Mouse (Mus musculus) MEL (cell line): ENCODE data around the gene Nr2f1. TPM values are rescaled to one million over a fixed set of nuclear protein-coding genes. Genes with fewer than 3 reads are reported as not detected.

ENCODE experiments used
- DNase-seq: peaks from one replicate; pipeline ENCODE4 v3.0.0; 2011; ENCODE audit warnings: low read depth, low spot score
- H3K27ac ChIP-seq: 2 replicates; pipeline ENCODE4 v1.5.1; 2012; ENCODE audit warnings: low read depth, mild to moderate bottlenecking, control low read depth, low read length, moderate library complexity; ENCODE audit not compliant: control insufficient read depth
- H3K27me3 ChIP-seq, 2 experiments: fragments of 150-350 bp in 1 of 2; sonication (generic) in 1 of 2; 2 replicates each; pipeline ENCODE4 v1.6.1; 2012; ENCODE audit warnings: low read length in 2 of 2, mild to moderate bottlenecking in 2 of 2, improper control_type of control experiment in 1 of 2, moderate library complexity in 1 of 2; ENCODE audit not compliant: insufficient read depth in 2 of 2, control insufficient read depth in 1 of 2
- H3K36me3 ChIP-seq, 2 experiments: 2 replicates each; pipeline ENCODE4 v1.6.1; 2012 to 2014; ENCODE audit warnings: low read length in 2 of 2, improper control_type of control experiment in 1 of 2, inconsistent platforms in 1 of 2, mild to moderate bottlenecking in 1 of 2; ENCODE audit not compliant: insufficient read depth in 2 of 2, control insufficient read depth in 1 of 2
- H3K4me1 ChIP-seq, 2 experiments: fragments of 150-350 bp in 1 of 2; sonication (generic) in 1 of 2; 2 replicates each; pipeline ENCODE4 v1.6.1; 2012; ENCODE audit warnings: low read length in 2 of 2, improper control_type of control experiment in 1 of 2, mild to moderate bottlenecking in 1 of 2; ENCODE audit not compliant: insufficient read depth in 2 of 2, control insufficient read depth in 1 of 2
- H3K4me3 ChIP-seq, 2 experiments: fragments of 150-350 bp in 1 of 2; sonication (generic) in 1 of 2; 2 replicates each; pipeline ENCODE4 v1.5.1; 2012; ENCODE audit warnings: low read depth in 2 of 2, low read length in 2 of 2, mild to moderate bottlenecking in 2 of 2, moderate library complexity in 2 of 2, control low read depth in 1 of 2, improper control_type of control experiment in 1 of 2; ENCODE audit not compliant: control insufficient read depth in 1 of 2, insufficient read depth in 1 of 2
- H3K79me2 ChIP-seq: 2 replicates; pipeline ENCODE4 v1.6.1; 2012; ENCODE audit warnings: mild to moderate bottlenecking, low read length, moderate library complexity; ENCODE audit not compliant: control insufficient read depth, poor library complexity, insufficient read depth
- H3K9ac ChIP-seq: 2 replicates; pipeline ENCODE4 v1.6.1; 2012; ENCODE audit warnings: low read depth, mild to moderate bottlenecking, control low read depth, low read length, moderate library complexity; ENCODE audit not compliant: control insufficient read depth, poor library complexity, severe bottlenecking
- H3K9me3 ChIP-seq: fragments of 150-350 bp; sonication (generic); replicated peaks from 2 replicates; pipeline ENCODE4 v1.6.1; 2012; ENCODE audit warnings: mild to moderate bottlenecking, low read length, improper control_type of control experiment, moderate library complexity; ENCODE audit not compliant: insufficient read depth
- CHD2 ChIP-seq: IDR thresholded peaks from 2 replicates; pipeline ENCODE4 v1.6.1; 2011; ENCODE audit warnings: low read length, improper control_type of control experiment
- CTCF ChIP-seq, 3 experiments: IDR thresholded peaks in 2 of 3; conservative IDR thresholded peaks in 1 of 3; 2 replicates each; pipeline ENCODE4 v1.5.1; 2011 to 2012; ENCODE audit warnings: low read length in 3 of 3, low read depth in 2 of 3, mild to moderate bottlenecking in 2 of 3, improper control_type of control experiment in 1 of 3, inconsistent platforms in 1 of 3, mixed read lengths in 1 of 3, moderate library complexity in 1 of 3; ENCODE audit not compliant: control insufficient read depth in 1 of 3, insufficient read depth in 1 of 3, poor library complexity in 1 of 3, severe bottlenecking in 1 of 3
- EP300 ChIP-seq, 2 experiments: IDR thresholded peaks; 2 replicates each; pipeline ENCODE4 v1.6.1; 2011; ENCODE audit warnings: improper control_type of control experiment in 2 of 2, low read length in 2 of 2, low read depth in 1 of 2, mild to moderate bottlenecking in 1 of 2
- JUND ChIP-seq: IDR thresholded peaks from 2 replicates; pipeline ENCODE4 v1.6.1; 2011; ENCODE audit warnings: low read depth, mild to moderate bottlenecking, improper control_type of control experiment, low read length
- KAT2A ChIP-seq: conservative IDR thresholded peaks from 2 replicates; pipeline ENCODE4 v1.6.1; 2012; ENCODE audit warnings: low read depth, low read length, improper control_type of control experiment, inconsistent platforms
- MEF2A ChIP-seq: IDR thresholded peaks from 2 replicates; pipeline ENCODE4 v1.6.1; 2014; ENCODE audit warnings: low read depth, mild to moderate bottlenecking, inconsistent platforms, low read length, improper control_type of control experiment; ENCODE audit not compliant: poor library complexity, insufficient replicate concordance, severe bottlenecking; ENCODE audit errors: extremely low read depth
- MXI1 ChIP-seq: IDR thresholded peaks from 2 replicates; pipeline ENCODE4 v1.6.1; 2011; ENCODE audit warnings: mild to moderate bottlenecking, low read depth, low read length, improper control_type of control experiment
- MYB ChIP-seq: IDR thresholded peaks from 2 replicates; pipeline ENCODE4 v1.6.1; 2011; ENCODE audit warnings: mild to moderate bottlenecking, low read depth, low read length, improper control_type of control experiment
- NELFE ChIP-seq: IDR thresholded peaks from 2 replicates; pipeline ENCODE4 v1.6.1; 2011; ENCODE audit warnings: low read depth, low read length, improper control_type of control experiment
- NRF1 ChIP-seq: IDR thresholded peaks from 2 replicates; pipeline ENCODE4 v1.6.1; 2014; ENCODE audit warnings: low read depth, mild to moderate bottlenecking, inconsistent platforms, low read length, improper control_type of control experiment, moderate library complexity; ENCODE audit not compliant: poor library complexity, insufficient read depth, severe bottlenecking
- POLR2A ChIP-seq, 2 experiments: IDR thresholded peaks; 2 replicates each; pipeline ENCODE4 v1.6.1; 2011 to 2012; ENCODE audit warnings: low read length in 2 of 2, mild to moderate bottlenecking in 2 of 2, control low read depth in 1 of 2, improper control_type of control experiment in 1 of 2, low read depth in 1 of 2, moderate library complexity in 1 of 2; ENCODE audit not compliant: control insufficient read depth in 1 of 2, insufficient read depth in 1 of 2, poor library complexity in 1 of 2
- POLR2AphosphoS5 ChIP-seq: IDR thresholded peaks from 2 replicates; pipeline ENCODE4 v1.6.1; 2012; ENCODE audit warnings: low read depth, borderline replicate concordance, mild to moderate bottlenecking, inconsistent platforms, low read length, moderate library complexity, mixed read lengths
- RCOR1 ChIP-seq: IDR thresholded peaks from 2 replicates; pipeline ENCODE4 v1.6.1; 2012; ENCODE audit warnings: low read depth, mild to moderate bottlenecking, inconsistent platforms, low read length, improper control_type of control experiment
- SMC3 ChIP-seq: IDR thresholded peaks from 2 replicates; pipeline ENCODE4 v1.6.1; 2011; ENCODE audit warnings: low read depth, low read length, improper control_type of control experiment
- TAL1 ChIP-seq: IDR thresholded peaks from 2 replicates; pipeline ENCODE4 v1.6.1; 2012; ENCODE audit warnings: mild to moderate bottlenecking, inconsistent platforms, low read length, moderate library complexity, mixed read lengths
- TBP ChIP-seq: IDR thresholded peaks from 2 replicates; pipeline ENCODE4 v1.8.0; 2011; ENCODE audit warnings: low read depth, low read length, improper control_type of control experiment
- TCF12 ChIP-seq: IDR thresholded peaks from 2 replicates; pipeline ENCODE4 v1.6.1; 2014; ENCODE audit warnings: low read depth, mild to moderate bottlenecking, inconsistent platforms, low read length, improper control_type of control experiment, moderate library complexity
- USF2 ChIP-seq, 2 experiments: IDR thresholded peaks; 2 replicates each; pipeline ENCODE4 v1.6.1; 2011 to 2012; ENCODE audit warnings: improper control_type of control experiment in 2 of 2, low read length in 2 of 2, borderline replicate concordance in 1 of 2, inconsistent platforms in 1 of 2, low read depth in 1 of 2, mild to moderate bottlenecking in 1 of 2; ENCODE audit not compliant: insufficient read depth in 1 of 2
- ZC3H11A ChIP-seq: IDR thresholded peaks from 2 replicates; pipeline ENCODE4 v1.6.1; 2012; ENCODE audit warnings: low read depth, mild to moderate bottlenecking, inconsistent platforms, low read length, improper control_type of control experiment
- ZMIZ1 ChIP-seq: IDR thresholded peaks from 2 replicates; pipeline ENCODE4 v1.6.1; 2012; ENCODE audit warnings: low read depth, mild to moderate bottlenecking, inconsistent platforms, low read length, improper control_type of control experiment, moderate library complexity
- polyA plus RNA-seq, 2 experiments: library from polyadenylated mRNA; stranded (reverse) in 1 of 2; unstranded in 1 of 2; fragments of >175 nt in 1 of 2; fragments of >200 nt in 1 of 2; gene quantifications; 2 replicates each; pipeline versions ENCODE4 v1.2.1 to v1.2.4; 2012; ENCODE audit warnings: low replicate concordance in 2 of 2, low read depth in 1 of 2; ENCODE audit not compliant: insufficient read length in 2 of 2, insufficient read depth in 1 of 2, missing spikeins in 1 of 2
- total RNA-seq: library from RNA; depleted of rRNA; stranded (reverse); fragments of 300-350 nt; gene quantifications from 2 replicates; pipeline ENCODE4 v1.2.3, GENCODE M21; 2012

Nr2f1 gene
- total and polyA plus RNA-seq, 3 experiments, result 9.9 to 27.1 TPM; not detected in 1

- Histone ChIP-seq H3K4me1 (no peaks in the 10 kb centered on the region; a peak in 1 of 4 replicates), H3K79me2 (peaks cover 16% of the 10 kb centered on the region), H3K36me3 (peaks cover 0 to 2% of the 10 kb centered on the region in 2 experiments; a peak in 1 of 4 replicates)
- TF ChIP-seq TCF12 (no peak), NELFE (no peak), KAT2A (no peak), RCOR1 (no peak), POLR2AphosphoS5 (no peak), ZMIZ1 (no peak), SMC3 (no peak), TAL1 (no peak), JUND (no peak), ZC3H11A (no peak), POLR2A (IDR thresholded peaks at IDR 0.05; ENCODE audit: control insufficient read depth in 1 of 2, insufficient read depth in 1 of 2, low read depth in 1 of 2, low read length in 2 of 2, poor library complexity in 1 of 2) (no peak), MEF2A (no peak), CHD2 (no peak), TBP (no peak), CTCF (IDR thresholded peaks at IDR 0.05 in 2 of 3, conservative IDR thresholded peaks at IDR 0.05 in 1 of 3; ENCODE audit: control insufficient read depth in 1 of 3, insufficient read depth in 1 of 3, low read depth in 2 of 3, low read length in 3 of 3, poor library complexity in 1 of 3, severe bottlenecking in 1 of 3) (no peak), NRF1 (no peak), MYB (no peak), MXI1 (no peak), USF2 (IDR thresholded peaks at IDR 0.05; ENCODE audit: borderline replicate concordance in 1 of 2, insufficient read depth in 1 of 2, low read depth in 1 of 2, low read length in 2 of 2) (no peak), EP300 (IDR thresholded peaks at IDR 0.05; ENCODE audit: low read depth in 1 of 2, low read length in 2 of 2) (no peak)
- TF ChIP-seq, all 39 proteins: peak for 0
- Histone ChIP-seq H3K4me3 (no peak overlapping the region), H3K9me3 (no peaks in the 10 kb centered on the region), H3K27me3 (no peaks in the 10 kb centered on the region), H3K27ac (no peak overlapping the region), H3K9ac (no peak overlapping the region)
- DNase-seq, result no peak
Observed at GRCm38 (mm10) chr13:78194850-78195600, 4.5 kb downstream of the Nr2f1 start.
